Comparison of ENCODE assay signal across 8 mouse cellular contexts in genomic region chr4:134292067-134292466, GRCm38 (mm10). TPM values are rescaled to one million over a fixed set of nuclear protein-coding genes. Genes with fewer than 3 reads are reported as not detected.
DNase-seq lines count a peak whose midpoint lies in the region; ATAC-seq and TF ChIP-seq lines count a peak whose summit lies in the region.

No protein-coding gene starts in this region.

- peak; percentile 75 for DNase-seq in A20 (ENCODE audit: low read depth, low spot score)
- DNase-seq in brain, embryonic 14.5 days (ENCODE audit: low read depth), result peak; percentile 83
- peak; percentile 85 for DNase-seq in forelimb bud, embryonic 11.5 days (ENCODE audit: low read depth, low spot score)
- peak; percentile 74 for DNase-seq in kidney, adult 9 months
- DNase-seq in lung, adult 18-20 months, result peak; percentile 55 to 64
- peak; percentile 62 for DNase-seq in right cerebral cortex, postnatal 14 days
- DNase-seq in yolk sac, embryonic 10.5 days (ENCODE audit: low spot score), result peak; percentile 69

- ATAC-seq in CD4-positive, CD25-positive, alpha-beta regulatory T cell, adult 4 months, result peak; percentile 29

- TF ChIP-seq CTCF in brain, embryonic 14.5 days (IDR thresholded peaks at IDR 0.05; ENCODE audit: borderline replicate concordance, extremely low read depth, insufficient read depth, insufficient read length), result peak; percentile 95

- no peak for TF ChIP-seq POLR2A in brain, embryonic 14.5 days (IDR thresholded peaks at IDR 0.05; ENCODE audit: borderline replicate concordance, extremely low read depth, insufficient read depth, insufficient read length, poor library complexity, severe bottlenecking)

RNA-seq across cellular contexts. Expression of gene Pdik1l, which starts 4.4 kb away (rescaled TPM):
- 10 to 100 TPM; 20.7 to 24.2 TPM for polyA plus RNA-seq in CD4-positive, CD25-positive, alpha-beta regulatory T cell, adult 4 months (2017; shearing (Covaris generic))
- 18.8 and 20.7 TPM in 2 replicates for polyA plus RNA-seq in brain, embryonic 14.5 days (2012; rRNA removed)

RNA-seq across cellular contexts. Expression of gene Trim63, which starts 22.9 kb away (rescaled TPM):
- polyA plus RNA-seq in CD4-positive, CD25-positive, alpha-beta regulatory T cell, adult 4 months (2017; shearing (Covaris generic)), result not detected
- polyA plus RNA-seq in brain, embryonic 14.5 days (2012; rRNA removed), result 0.13 and 0.33 TPM in 2 replicates

RNA-seq across cellular contexts. Expression of gene Grrp1, which starts 38.2 kb away (rescaled TPM):
- polyA plus RNA-seq in CD4-positive, CD25-positive, alpha-beta regulatory T cell, adult 4 months (2017; shearing (Covaris generic)), result not detected
- 16.5 and 16.6 TPM in 2 replicates for polyA plus RNA-seq in brain, embryonic 14.5 days (2012; rRNA removed)

RNA-seq across cellular contexts. Expression of gene Gm30191, which starts 45.3 kb away (rescaled TPM):
- not detected for polyA plus RNA-seq in CD4-positive, CD25-positive, alpha-beta regulatory T cell, adult 4 months (2017; shearing (Covaris generic))
- 0.33 and 0.64 TPM in 2 replicates for polyA plus RNA-seq in brain, embryonic 14.5 days (2012; rRNA removed)

RNA-seq across cellular contexts. Expression of gene Zfp593, which starts 46.7 kb away (rescaled TPM):
- 1 to 10 TPM; 4.3 to 6.8 TPM for polyA plus RNA-seq in CD4-positive, CD25-positive, alpha-beta regulatory T cell, adult 4 months (2017; shearing (Covaris generic))
- 14.5 and 19.0 TPM in 2 replicates for polyA plus RNA-seq in brain, embryonic 14.5 days (2012; rRNA removed)

Comparison
In these comparisons a context has a peak if more than half of its experiments do, and no peak if none do; other contexts are left out.
1. Peak in every context shown above with its lines: DNase-seq and ATAC-seq.
2. RNA of gene Grrp1, which starts 38.2 kb away (polyA plus RNA-seq): 16.5 to 16.6 TPM in brain, embryonic 14.5 days; not detected in CD4-positive, CD25-positive, alpha-beta regulatory T cell, adult 4 months; every median in the first group is over 10 times any median in the second.